Mouse (Mus musculus) MEL (cell line): ENCODE results near the gene Wsb2. TPM values are rescaled to one million over a fixed set of nuclear protein-coding genes. Genes with fewer than 3 reads are reported as not detected.

Experiments used
- DNase-seq: peaks from one replicate; pipeline ENCODE4 v3.0.0; 2011; ENCODE audit warnings: low read depth, low spot score
- H3K27ac ChIP-seq: 2 replicates; pipeline ENCODE4 v1.5.1; 2012; ENCODE audit warnings: low read depth, mild to moderate bottlenecking, control low read depth, low read length, moderate library complexity; ENCODE audit not compliant: control insufficient read depth
- H3K27me3 ChIP-seq, 2 experiments: fragments of 150-350 bp in 1 of 2; sonication (generic) in 1 of 2; 2 replicates each; pipeline ENCODE4 v1.6.1; 2012; ENCODE audit warnings: low read length in 2 of 2, mild to moderate bottlenecking in 2 of 2, improper control_type of control experiment in 1 of 2, moderate library complexity in 1 of 2; ENCODE audit not compliant: insufficient read depth in 2 of 2, control insufficient read depth in 1 of 2
- H3K36me3 ChIP-seq, 2 experiments: 2 replicates each; pipeline ENCODE4 v1.6.1; 2012 to 2014; ENCODE audit warnings: low read length in 2 of 2, improper control_type of control experiment in 1 of 2, inconsistent platforms in 1 of 2, mild to moderate bottlenecking in 1 of 2; ENCODE audit not compliant: insufficient read depth in 2 of 2, control insufficient read depth in 1 of 2
- H3K4me1 ChIP-seq, 2 experiments: fragments of 150-350 bp in 1 of 2; sonication (generic) in 1 of 2; 2 replicates each; pipeline ENCODE4 v1.6.1; 2012; ENCODE audit warnings: low read length in 2 of 2, improper control_type of control experiment in 1 of 2, mild to moderate bottlenecking in 1 of 2; ENCODE audit not compliant: insufficient read depth in 2 of 2, control insufficient read depth in 1 of 2
- H3K4me3 ChIP-seq, 2 experiments: fragments of 150-350 bp in 1 of 2; sonication (generic) in 1 of 2; 2 replicates each; pipeline ENCODE4 v1.5.1; 2012; ENCODE audit warnings: low read depth in 2 of 2, low read length in 2 of 2, mild to moderate bottlenecking in 2 of 2, moderate library complexity in 2 of 2, control low read depth in 1 of 2, improper control_type of control experiment in 1 of 2; ENCODE audit not compliant: control insufficient read depth in 1 of 2, insufficient read depth in 1 of 2
- H3K79me2 ChIP-seq: 2 replicates; pipeline ENCODE4 v1.6.1; 2012; ENCODE audit warnings: mild to moderate bottlenecking, low read length, moderate library complexity; ENCODE audit not compliant: control insufficient read depth, poor library complexity, insufficient read depth
- H3K9ac ChIP-seq: 2 replicates; pipeline ENCODE4 v1.6.1; 2012; ENCODE audit warnings: low read depth, mild to moderate bottlenecking, control low read depth, low read length, moderate library complexity; ENCODE audit not compliant: control insufficient read depth, poor library complexity, severe bottlenecking
- H3K9me3 ChIP-seq: fragments of 150-350 bp; sonication (generic); replicated peaks from 2 replicates; pipeline ENCODE4 v1.6.1; 2012; ENCODE audit warnings: mild to moderate bottlenecking, low read length, improper control_type of control experiment, moderate library complexity; ENCODE audit not compliant: insufficient read depth
- BHLHE40 ChIP-seq: IDR thresholded peaks from 2 replicates; pipeline ENCODE4 v1.6.1; 2012; ENCODE audit warnings: low read depth, mild to moderate bottlenecking, inconsistent platforms, low read length, improper control_type of control experiment, borderline replicate concordance
- CHD1 ChIP-seq: IDR thresholded peaks from 2 replicates; pipeline ENCODE4 v1.6.1; 2012; ENCODE audit warnings: low read depth, mild to moderate bottlenecking, inconsistent platforms, low read length, improper control_type of control experiment
- CHD2 ChIP-seq: IDR thresholded peaks from 2 replicates; pipeline ENCODE4 v1.6.1; 2011; ENCODE audit warnings: low read length, improper control_type of control experiment
- CTCF ChIP-seq, 3 experiments: IDR thresholded peaks in 2 of 3; conservative IDR thresholded peaks in 1 of 3; 2 replicates each; pipeline ENCODE4 v1.5.1; 2011 to 2012; ENCODE audit warnings: low read length in 3 of 3, low read depth in 2 of 3, mild to moderate bottlenecking in 2 of 3, improper control_type of control experiment in 1 of 3, inconsistent platforms in 1 of 3, mixed read lengths in 1 of 3, moderate library complexity in 1 of 3; ENCODE audit not compliant: control insufficient read depth in 1 of 3, insufficient read depth in 1 of 3, poor library complexity in 1 of 3, severe bottlenecking in 1 of 3
- E2F4 ChIP-seq: IDR thresholded peaks from 2 replicates; pipeline ENCODE4 v1.6.1; 2011; ENCODE audit warnings: low read depth, low read length, improper control_type of control experiment, borderline replicate concordance
- ELF1 ChIP-seq: IDR thresholded peaks from 2 replicates; pipeline ENCODE4 v1.6.1; 2014; ENCODE audit warnings: low read depth, mild to moderate bottlenecking, inconsistent platforms, low read length, improper control_type of control experiment, moderate library complexity
- ETS1 ChIP-seq: IDR thresholded peaks from 2 replicates; pipeline ENCODE4 v1.6.1; 2012; ENCODE audit warnings: low read depth, mild to moderate bottlenecking, inconsistent platforms, low read length, improper control_type of control experiment, moderate library complexity
- HCFC1 ChIP-seq: IDR thresholded peaks from 2 replicates; pipeline ENCODE4 v1.6.1; 2012; ENCODE audit warnings: low read depth, mild to moderate bottlenecking, inconsistent platforms, low read length, improper control_type of control experiment, moderate library complexity
- KAT2A ChIP-seq: conservative IDR thresholded peaks from 2 replicates; pipeline ENCODE4 v1.6.1; 2012; ENCODE audit warnings: low read depth, low read length, improper control_type of control experiment, inconsistent platforms
- MAFK ChIP-seq: IDR thresholded peaks from 2 replicates; pipeline ENCODE4 v1.6.1; 2011; ENCODE audit warnings: low read depth, mild to moderate bottlenecking, low read length, improper control_type of control experiment, borderline replicate concordance
- MAX ChIP-seq: IDR thresholded peaks from 2 replicates; pipeline ENCODE4 v1.6.1; 2011; ENCODE audit warnings: low read length, improper control_type of control experiment
- MEF2A ChIP-seq: IDR thresholded peaks from 2 replicates; pipeline ENCODE4 v1.6.1; 2014; ENCODE audit warnings: low read depth, mild to moderate bottlenecking, inconsistent platforms, low read length, improper control_type of control experiment; ENCODE audit not compliant: poor library complexity, insufficient replicate concordance, severe bottlenecking; ENCODE audit errors: extremely low read depth
- MYC ChIP-seq: IDR thresholded peaks from 2 replicates; pipeline ENCODE4 v1.6.1; 2011; ENCODE audit warnings: low read depth, mild to moderate bottlenecking, low read length, improper control_type of control experiment, moderate library complexity
- NRF1 ChIP-seq: IDR thresholded peaks from 2 replicates; pipeline ENCODE4 v1.6.1; 2014; ENCODE audit warnings: low read depth, mild to moderate bottlenecking, inconsistent platforms, low read length, improper control_type of control experiment, moderate library complexity; ENCODE audit not compliant: poor library complexity, insufficient read depth, severe bottlenecking
- POLR2AphosphoS2 ChIP-seq: IDR thresholded peaks from 2 replicates; pipeline ENCODE4 v1.6.1; 2011; ENCODE audit warnings: low read length, improper control_type of control experiment
- SMC3 ChIP-seq: IDR thresholded peaks from 2 replicates; pipeline ENCODE4 v1.6.1; 2011; ENCODE audit warnings: low read depth, low read length, improper control_type of control experiment
- TAL1 ChIP-seq: IDR thresholded peaks from 2 replicates; pipeline ENCODE4 v1.6.1; 2012; ENCODE audit warnings: mild to moderate bottlenecking, inconsistent platforms, low read length, moderate library complexity, mixed read lengths
- TBP ChIP-seq: IDR thresholded peaks from 2 replicates; pipeline ENCODE4 v1.8.0; 2011; ENCODE audit warnings: low read depth, low read length, improper control_type of control experiment
- TCF12 ChIP-seq: IDR thresholded peaks from 2 replicates; pipeline ENCODE4 v1.6.1; 2014; ENCODE audit warnings: low read depth, mild to moderate bottlenecking, inconsistent platforms, low read length, improper control_type of control experiment, moderate library complexity
- UBTF ChIP-seq: IDR thresholded peaks from 2 replicates; pipeline ENCODE4 v1.6.1; 2012; ENCODE audit warnings: low read depth, mild to moderate bottlenecking, inconsistent platforms, low read length, improper control_type of control experiment, moderate library complexity, borderline replicate concordance; ENCODE audit not compliant: insufficient read depth
- USF1 ChIP-seq: IDR thresholded peaks from 2 replicates; pipeline ENCODE4 v1.6.1; 2014; ENCODE audit warnings: low read depth, mild to moderate bottlenecking, inconsistent platforms, low read length, improper control_type of control experiment, moderate library complexity
- USF2 ChIP-seq, 2 experiments: IDR thresholded peaks; 2 replicates each; pipeline ENCODE4 v1.6.1; 2011 to 2012; ENCODE audit warnings: improper control_type of control experiment in 2 of 2, low read length in 2 of 2, borderline replicate concordance in 1 of 2, inconsistent platforms in 1 of 2, low read depth in 1 of 2, mild to moderate bottlenecking in 1 of 2; ENCODE audit not compliant: insufficient read depth in 1 of 2
- ZC3H11A ChIP-seq: IDR thresholded peaks from 2 replicates; pipeline ENCODE4 v1.6.1; 2012; ENCODE audit warnings: low read depth, mild to moderate bottlenecking, inconsistent platforms, low read length, improper control_type of control experiment
- ZMIZ1 ChIP-seq: IDR thresholded peaks from 2 replicates; pipeline ENCODE4 v1.6.1; 2012; ENCODE audit warnings: low read depth, mild to moderate bottlenecking, inconsistent platforms, low read length, improper control_type of control experiment, moderate library complexity
- ZNF384 ChIP-seq: IDR thresholded peaks from 2 replicates; pipeline ENCODE4 v1.6.1; 2012; ENCODE audit warnings: low read depth, mild to moderate bottlenecking, inconsistent platforms, low read length, improper control_type of control experiment
- polyA plus RNA-seq, 2 experiments: library from polyadenylated mRNA; stranded (reverse) in 1 of 2; unstranded in 1 of 2; fragments of >175 nt in 1 of 2; fragments of >200 nt in 1 of 2; gene quantifications; 2 replicates each; pipeline versions ENCODE4 v1.2.1 to v1.2.4; 2012; ENCODE audit warnings: low replicate concordance in 2 of 2, low read depth in 1 of 2; ENCODE audit not compliant: insufficient read length in 2 of 2, insufficient read depth in 1 of 2, missing spikeins in 1 of 2
- total RNA-seq: library from RNA; depleted of rRNA; stranded (reverse); fragments of 300-350 nt; gene quantifications from 2 replicates; pipeline ENCODE4 v1.2.3, GENCODE M21; 2012

The Wsb2 gene
- total and polyA plus RNA-seq, 3 experiments = 32.9 to 56.9 TPM; not detected in 1

- peak; percentile 44 for DNase-seq
- H3K9ac ChIP-seq = no peak overlapping the region
- H3K4me3 ChIP-seq = 0 out of 4 replicates have a peak overlapping the region, but pooled peaks of 1 of the 2 experiments have one; percentile 26
These were observed 43.7 kb upstream of the Wsb2 start for GRCm38 (mm10) chr5:117313420-117313819.

DNA sequence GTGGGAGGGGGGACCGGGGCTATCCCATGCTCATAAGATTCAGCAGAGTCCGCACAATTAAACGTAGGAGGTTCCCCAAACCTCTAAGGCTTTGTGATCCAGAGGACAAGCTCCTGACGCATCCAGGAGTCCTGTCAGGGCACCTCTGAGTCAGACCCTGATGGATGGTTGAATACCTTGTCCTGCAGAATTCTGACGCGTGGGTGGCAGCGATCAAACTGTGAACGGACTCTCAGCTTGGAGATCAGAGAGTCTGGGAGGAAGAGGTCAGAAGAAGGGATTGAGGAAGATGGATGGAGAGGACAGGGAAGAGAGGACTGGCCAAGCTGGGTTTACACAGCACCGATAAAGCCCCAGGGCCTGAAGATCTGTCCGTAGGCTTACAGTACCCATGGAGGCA lies 43.2 kb upstream of the Wsb2 start:
- TF ChIP-seq ZMIZ1 = no peak
- no peak for TF ChIP-seq NRF1
- TF ChIP-seq TCF12 = no peak
- no peak for TF ChIP-seq CHD1
- TF ChIP-seq POLR2AphosphoS2 = no peak
- no peak for TF ChIP-seq USF1
- no peak for TF ChIP-seq ELF1
- no peak for TF ChIP-seq ZC3H11A
- no peak for TF ChIP-seq UBTF
- TF ChIP-seq MAX = no peak
- TF ChIP-seq TAL1 = no peak
- TF ChIP-seq ZNF384 = no peak
- no peaks in the 10 kb centered on the region; a peak in 1 of 4 replicates for H3K27me3 ChIP-seq
- no peak overlapping the region for H3K4me3 ChIP-seq

More at GRCm38 (mm10) chr5:117313420-117313819, 43.7 kb upstream of the Wsb2 start:
- no peaks in the 10 kb centered on the region; a peak in 1 of 4 replicates for H3K27me3 ChIP-seq
- peaks cover 0 to 14% of the 10 kb centered on the region in 2 experiments; a peak in 2 of 4 replicates for H3K36me3 ChIP-seq
- H3K79me2 ChIP-seq = no peaks in the 10 kb centered on the region
- H3K9me3 ChIP-seq = no peaks in the 10 kb centered on the region
- TF ChIP-seq CTCF (IDR thresholded peaks at IDR 0.05 in 2 of 3, conservative IDR thresholded peaks at IDR 0.05 in 1 of 3; ENCODE audit: control insufficient read depth in 1 of 3, insufficient read depth in 1 of 3, low read depth in 2 of 3, low read length in 3 of 3, poor library complexity in 1 of 3, severe bottlenecking in 1 of 3) (no peak), UBTF (no peak), TBP (no peak), MEF2A (no peak), ETS1 (no peak), ZMIZ1 (no peak), KAT2A (no peak), BHLHE40 (no peak), HCFC1 (no peak), USF1 (no peak), ZNF384 (no peak), TCF12 (no peak), E2F4 (no peak), MYC (no peak), MAFK (no peak), CHD2 (no peak), USF2 (IDR thresholded peaks at IDR 0.05; ENCODE audit: borderline replicate concordance in 1 of 2, insufficient read depth in 1 of 2, low read depth in 1 of 2, low read length in 2 of 2) (no peak), SMC3 (no peak), ZC3H11A (no peak)
- TF ChIP-seq, all 39 proteins: peak for 0
- Histone ChIP-seq H3K4me1 (peaks cover 4 to 20% of the 10 kb centered on the region in 2 experiments), H3K27ac (no peak overlapping the region)

More for the DNA sequence above, 43.2 kb upstream of the Wsb2 start:
- DNase-seq = no peak
- Histone ChIP-seq H3K36me3 (peaks cover 0 to 14% of the 10 kb centered on the region in 2 experiments; a peak in 2 of 4 replicates), H3K9ac (no peak overlapping the region), H3K4me1 (peaks cover 4 to 20% of the 10 kb centered on the region in 2 experiments), H3K27ac (no peak overlapping the region), H3K79me2 (no peaks in the 10 kb centered on the region; the same call in 1 of the 2 replicates), H3K9me3 (no peaks in the 10 kb centered on the region)
